Mouse (Mus musculus) thymus, adult 2 months (tissue): ENCODE data around the gene Serpina1b. TPM values are rescaled to one million over a fixed set of nuclear protein-coding genes. Genes with fewer than 3 reads are reported as not detected.
"Not testable (repeated sequence)": the region's sequence is repeated elsewhere in the genome, so short reads cannot be mapped to it uniquely, and the experiment has no call there.

Experiments
- DNase-seq: peaks from one replicate; pipeline ENCODE4 v3.0.0; 2021
- H3K27ac ChIP-seq: fragments of 200-500 bp; 2 replicates; pipeline ENCODE4 v1.5.1; 2012; ENCODE audit warnings: low read length, control low read depth; ENCODE audit not compliant: control insufficient read depth, insufficient read depth
- H3K27me3 ChIP-seq: fragments of 200-500 bp; 2 replicates; pipeline ENCODE4 v1.6.1; 2012; ENCODE audit warnings: mild to moderate bottlenecking, low read length, moderate library complexity, mixed read lengths; ENCODE audit not compliant: control insufficient read depth, insufficient read depth
- H3K36me3 ChIP-seq: fragments of 200-500 bp; 2 replicates; pipeline ENCODE4 v1.6.1; 2012; ENCODE audit warnings: mild to moderate bottlenecking, low read length, moderate library complexity; ENCODE audit not compliant: control insufficient read depth, insufficient read depth
- H3K4me1 ChIP-seq: fragments of 200-500 bp; replicated peaks from 2 replicates; pipeline ENCODE4 v1.6.1; 2012; ENCODE audit warnings: low read length; ENCODE audit not compliant: control insufficient read depth, insufficient read depth
- H3K4me3 ChIP-seq: fragments of 200-500 bp; 2 replicates; pipeline ENCODE4 v1.5.1; 2012; ENCODE audit warnings: mild to moderate bottlenecking, low read length, control low read depth, moderate library complexity; ENCODE audit not compliant: control insufficient read depth, insufficient read depth
- CTCF ChIP-seq: fragments of 200-500 bp; IDR thresholded peaks from 2 replicates; pipeline ENCODE4 v1.5.1; 2012; ENCODE audit warnings: mild to moderate bottlenecking, control low read depth, low read length, moderate library complexity, borderline replicate concordance; ENCODE audit not compliant: control insufficient read depth, poor library complexity, insufficient read depth; ENCODE audit errors: extremely low read depth
- POLR2A ChIP-seq: fragments of 200-500 bp; IDR thresholded peaks from 2 replicates; pipeline ENCODE4 v1.6.1; 2012; ENCODE audit warnings: mild to moderate bottlenecking, low read length, control low read depth, moderate library complexity; ENCODE audit not compliant: control insufficient read depth, poor library complexity, insufficient read depth; ENCODE audit errors: extremely low read depth
- WGBS: fragments of 180-500 bp; shearing (Covaris S2); methylation state at CpG from one replicate; pipeline ENCODE4 v1.1.7; 2018; 5-methylcytosine and 5-hydroxymethylcytosine counted together
- polyA plus RNA-seq: library from polyadenylated mRNA; depleted of rRNA; stranded (reverse); fragments of >200 nt; gene quantifications from 2 replicates; pipeline ENCODE4 v1.2.3, GENCODE M21; 2012

Serpina1b gene
- polyA plus RNA-seq, 1 experiment, result 1.6 TPM

GRCm38 (mm10) chr12:103770597-103770996, 59.6 kb downstream of the Serpina1b start:
- 93% methylated on average over 1 of the region's 1 CpGs for WGBS
- H3K4me3 ChIP-seq, H3K4me1 ChIP-seq, H3K27ac ChIP-seq, H3K36me3 ChIP-seq, DNase-seq, H3K27me3 ChIP-seq: not testable (repeated sequence)

GRCm38 (mm10) chr12:103763083-103763482, 67.1 kb downstream of the Serpina1b start:
- 79% methylated on average over 3 of the region's 3 CpGs for WGBS
- not testable (repeated sequence) for DNase-seq

GRCm38 (mm10) chr12:103760316-103760715, 69.9 kb downstream of the Serpina1b start:
- not testable (repeated sequence) for H3K27me3 ChIP-seq, H3K36me3 ChIP-seq, H3K4me1 ChIP-seq, H3K4me3 ChIP-seq, DNase-seq, H3K27ac ChIP-seq
- 91% methylated on average over 3 of the region's 3 CpGs for WGBS

More at GRCm38 (mm10) chr12:103763083-103763482, 67.1 kb downstream of the Serpina1b start:
- not testable (repeated sequence) for H3K27me3 ChIP-seq, H3K4me1 ChIP-seq, H3K4me3 ChIP-seq, H3K27ac ChIP-seq, H3K36me3 ChIP-seq

GRCm38 (mm10) chr12:103745957-103746356, 84.2 kb downstream of the Serpina1b start:
- not testable (repeated sequence) for H3K4me3 ChIP-seq, DNase-seq, H3K36me3 ChIP-seq, H3K27me3 ChIP-seq, H3K27ac ChIP-seq, H3K4me1 ChIP-seq
- 86% methylated on average over 5 of the region's 5 CpGs for WGBS

GRCm38 (mm10) chr12:103737791-103738580, 92.2 kb downstream of the Serpina1b start:
- H3K4me3 ChIP-seq, H3K27me3 ChIP-seq, H3K36me3 ChIP-seq, H3K27ac ChIP-seq, DNase-seq, H3K4me1 ChIP-seq: not testable (repeated sequence)
- WGBS, result 89% methylated on average over 6 of the region's 6 CpGs

- 95% methylated on average over 4 of the region's 4 CpGs for WGBS
- not testable (repeated sequence) for H3K27me3 ChIP-seq, H3K4me1 ChIP-seq, H3K36me3 ChIP-seq, H3K27ac ChIP-seq, H3K4me3 ChIP-seq, DNase-seq
Measured at GRCm38 (mm10) chr12:103735566-103735965, 94.6 kb downstream of the Serpina1b start.

GRCm38 (mm10) chr12:103735101-103735500, 95.1 kb downstream of the Serpina1b start:
- not testable (repeated sequence) for DNase-seq, H3K27ac ChIP-seq, H3K36me3 ChIP-seq, H3K4me1 ChIP-seq, H3K27me3 ChIP-seq, H3K4me3 ChIP-seq
- WGBS, result 91% methylated on average over 4 of the region's 4 CpGs

GRCm38 (mm10) chr12:103711537-103711936, 118.6 kb downstream of the Serpina1b start:
- H3K4me1 ChIP-seq, result no peaks in the 10 kb centered on the region
- TF ChIP-seq CTCF (no peak), POLR2A (no peak)
- 79% methylated on average over 3 of the region's 3 CpGs for WGBS
- H3K4me3 ChIP-seq, result no peak overlapping the region
- no peak for DNase-seq
- H3K36me3 ChIP-seq, result no peaks in the 10 kb centered on the region
- no peak overlapping the region for H3K27ac ChIP-seq
- no peaks in the 10 kb centered on the region for H3K27me3 ChIP-seq
